Mouse (Mus musculus) limb, embryonic 14.5 days (tissue): ENCODE results near the gene Sms. TPM values are rescaled to one million over a fixed set of nuclear protein-coding genes. Genes with fewer than 3 reads are reported as not detected.

Source experiments
- ATAC-seq: fragments of 200-750 bp; cut with Nextera tagmentation; 2 replicates; pipeline ENCODE4 v1.8.0; 2017; ENCODE audit warnings: low read depth, moderate number of reproducible peaks, moderate TSS enrichment; ENCODE audit not compliant: low FRiP score
- DNase-seq: peaks from one replicate; pipeline ENCODE4 v3.0.0-alpha.2; 2015; ENCODE audit warnings: low spot score
- H3K27ac ChIP-seq: fragments of 300-500 bp; sonication (generic); replicated peaks from 2 replicates; pipeline ENCODE4 v1.5.1; 2014; ENCODE audit warnings: low read depth, mild to moderate bottlenecking, low read length, moderate library complexity, mixed read lengths
- H3K27me3 ChIP-seq: fragments of 300-500 bp; sonication (generic); 2 replicates; pipeline ENCODE4 v1.6.1; 2014; ENCODE audit warnings: low read length, mixed read lengths; ENCODE audit not compliant: control insufficient read depth, insufficient read depth
- H3K36me3 ChIP-seq: fragments of 300-500 bp; sonication (generic); 2 replicates; pipeline ENCODE4 v1.6.1; 2014; ENCODE audit warnings: mild to moderate bottlenecking, low read length, moderate library complexity, mixed read lengths; ENCODE audit not compliant: control insufficient read depth, insufficient read depth
- H3K4me1 ChIP-seq: fragments of 300-500 bp; sonication (generic); 2 replicates; pipeline ENCODE4 v1.6.1; 2014; ENCODE audit warnings: antibody characterized with exemption, low read length, mixed read lengths; ENCODE audit not compliant: control insufficient read depth, insufficient read depth
- H3K4me2 ChIP-seq: fragments of 300-500 bp; sonication (generic); replicated peaks from 2 replicates; pipeline ENCODE4 v1.6.1; 2014; ENCODE audit warnings: low read depth, mild to moderate bottlenecking, low read length, moderate library complexity; ENCODE audit not compliant: severe bottlenecking
- H3K4me3 ChIP-seq: fragments of 300-500 bp; sonication (generic); replicated peaks from 2 replicates; pipeline ENCODE4 v1.5.1; 2014; ENCODE audit warnings: low read length
- H3K9ac ChIP-seq: fragments of 300-500 bp; sonication (generic); 2 replicates; pipeline ENCODE4 v1.6.1; 2014; ENCODE audit warnings: mild to moderate bottlenecking, low read depth, low read length, moderate library complexity; ENCODE audit not compliant: severe bottlenecking
- H3K9me3 ChIP-seq: fragments of 300-500 bp; sonication (generic); 2 replicates; pipeline ENCODE4 v1.6.1; 2016; ENCODE audit warnings: low read length; ENCODE audit not compliant: control insufficient read depth
- POLR2A ChIP-seq: fragments of 200-500 bp; IDR thresholded peaks from 2 replicates; pipeline ENCODE4 v1.8.0; 2012; ENCODE audit warnings: inconsistent platforms, mild to moderate bottlenecking, moderate library complexity, borderline replicate concordance; ENCODE audit not compliant: insufficient read depth, insufficient read length; ENCODE audit errors: extremely low read depth
- WGBS: fragments of 180-500 bp; shearing (Covaris S2); extraction: QIAGEN DNeasy Blood & Tissue Kit; methylation state at CpG from one replicate; pipeline ENCODE4 v1.1.7; 2014; 5-methylcytosine and 5-hydroxymethylcytosine counted together
- polyA plus RNA-seq, 2 experiments: library from polyadenylated mRNA; depleted of rRNA in 1 of 2; stranded (reverse) in 1 of 2; unstranded in 1 of 2; fragments of >200 nt; fragmentation: Nextera tagmentation in 1 of 2; extraction: Ambion mirVana in 1 of 2; gene quantifications; 2 replicates each; pipeline versions ENCODE4 v1.2.1 to v1.2.3; 2012 to 2014

Gene Sms
- polyA plus RNA-seq, 2 experiments: 54.8 to 64.6 TPM

GRCm38 (mm10) chrX:157404919-157405318, 87.2 kb downstream of the Sms start:
- 58% methylated on average over 6 of the region's 6 CpGs for WGBS
- Histone ChIP-seq H3K9ac (no peak overlapping the region), H3K27me3 (no peaks in the 10 kb centered on the region), H3K4me2 (no peak overlapping the region), H3K9me3 (no peaks in the 10 kb centered on the region), H3K4me3 (no peak overlapping the region), H3K27ac (no peak overlapping the region), H3K4me1 (no peaks in the 10 kb centered on the region), H3K36me3 (no peaks in the 10 kb centered on the region)
- no peak for TF ChIP-seq POLR2A
- ATAC-seq (peak; percentile 50; the same call in 1 of the 2 replicates), DNase-seq (peak; percentile 26)

Other genes with a start within 250 kb of the Sms start
- 7.0 TPM in 2 replicates for gene Phex, start 77.0 kb downstream of the Sms start, polyA plus RNA-seq (2012; rRNA removed)
- gene Phex, start 77.0 kb downstream of the Sms start, polyA plus RNA-seq (2014; fragmentation: Nextera tagmentation; extraction: Ambion mirVana): 7.8 and 7.9 TPM in 2 replicates
- gene Yy2, start 76.7 kb upstream of the Sms start, polyA plus RNA-seq (2012; rRNA removed): 2.9 TPM in 1 of 2 replicates, not detected in the other
- 3.4 and 3.6 TPM in 2 replicates for gene Yy2, start 76.7 kb upstream of the Sms start, polyA plus RNA-seq (2014; fragmentation: Nextera tagmentation; extraction: Ambion mirVana)
- 28.5 and 40.2 TPM in 2 replicates for gene Mbtps2, start 106.4 kb upstream of the Sms start, polyA plus RNA-seq (2012; rRNA removed)
- gene Mbtps2, start 106.4 kb upstream of the Sms start, polyA plus RNA-seq (2014; fragmentation: Nextera tagmentation; extraction: Ambion mirVana): 18.7 and 22.1 TPM in 2 replicates
- gene Smpx, start 206.6 kb upstream of the Sms start, polyA plus RNA-seq (2012; rRNA removed): 19.7 and 29.7 TPM in 2 replicates
- gene Smpx, start 206.6 kb upstream of the Sms start, polyA plus RNA-seq (2014; fragmentation: Nextera tagmentation; extraction: Ambion mirVana): 32.4 and 44.8 TPM in 2 replicates